Mouse (Mus musculus): Measurements from ENCODE around the gene Hmgcl. TPM values are rescaled to one million over a fixed set of nuclear protein-coding genes. Genes with fewer than 3 reads are reported as not detected.

Gene Hmgcl
- polyA plus RNA-seq, 1 experiment from 2014 or later = 91.1 TPM

DNA sequence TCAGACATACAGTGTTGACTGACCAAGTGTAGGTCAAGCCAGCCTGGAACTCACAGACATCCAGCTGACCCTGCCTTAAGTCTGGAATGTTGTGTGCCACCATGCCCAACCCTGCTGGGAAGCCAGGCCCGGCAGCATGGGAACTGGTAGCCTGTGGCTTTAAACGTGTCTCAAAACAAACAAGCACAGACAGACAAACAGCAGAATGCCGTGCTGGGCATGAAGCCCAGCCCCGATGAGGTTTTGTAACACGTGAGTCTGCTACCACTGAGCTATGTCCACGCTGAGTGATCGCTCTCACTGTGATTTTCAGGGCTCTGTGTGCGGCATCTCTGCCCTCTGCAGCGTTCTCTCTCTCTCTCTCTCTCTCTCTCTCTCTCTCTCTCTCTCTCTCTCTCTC is 9.6 kb downstream of the Hmgcl start:
- WGBS = 88% methylated on average over 9 of the region's 9 CpGs

DNA sequence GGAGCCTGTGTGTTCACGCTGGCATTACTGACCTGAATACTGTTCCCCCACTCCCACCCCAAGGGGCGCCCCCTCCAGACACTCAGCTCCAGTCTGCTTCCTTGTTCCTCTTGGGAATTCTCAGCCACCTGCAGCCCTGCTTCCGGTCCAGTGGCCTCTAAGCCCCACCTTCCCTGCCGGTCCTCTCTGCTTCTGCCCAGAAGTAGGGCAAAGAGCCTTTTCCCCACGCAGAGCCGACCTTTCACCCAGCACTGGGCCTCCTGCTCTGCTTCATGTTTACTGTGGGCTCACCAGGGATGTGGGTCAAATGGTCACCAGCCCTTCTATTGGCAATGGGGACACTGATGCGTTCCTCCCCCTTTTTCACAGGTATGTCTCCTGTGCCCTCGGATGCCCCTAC is 12.1 kb downstream of the Hmgcl start:
- ATAC-seq (replicated peaks; ENCODE audit: low FRiP score, low TSS enrichment, low read depth) = no peak
- Histone ChIP-seq H3K27ac (ENCODE audit: low read depth) (no peak overlapping the region), H3K9me3 (ENCODE audit: control insufficient read depth, low read length) (no peaks in the 10 kb centered on the region), H3K36me3 (ENCODE audit: control insufficient read depth, insufficient read depth, low read length) (peaks cover 55% of the 10 kb centered on the region), H3K9ac (ENCODE audit: low read length) (no peak overlapping the region), H3K4me2 (ENCODE audit: low read length) (no peak overlapping the region), H3K27me3 (replicated peaks; ENCODE audit: control insufficient read depth, insufficient read depth, low read length) (no peaks in the 10 kb centered on the region), H3K4me3 (ENCODE audit: low read depth, low read length) (no peak overlapping the region), H3K4me1 (replicated peaks; ENCODE audit: control insufficient read depth, insufficient read depth, low read length) (peaks cover 5% of the 10 kb centered on the region; the same call in 1 of the 2 replicates)
- 51% methylated on average over 8 of the region's 8 CpGs for WGBS
- DNase-seq (ENCODE audit: low spot score) = no peak

More for the DNA sequence above, 9.6 kb downstream of the Hmgcl start:
- no peak for DNase-seq (ENCODE audit: low spot score)
- Histone ChIP-seq H3K4me3 (ENCODE audit: low read depth, low read length) (no peak overlapping the region), H3K4me2 (ENCODE audit: low read length) (no peak overlapping the region), H3K36me3 (ENCODE audit: control insufficient read depth, insufficient read depth, low read length) (peaks cover 61% of the 10 kb centered on the region), H3K27ac (ENCODE audit: low read depth) (no peak overlapping the region), H3K9ac (ENCODE audit: low read length) (no peak overlapping the region), H3K4me1 (replicated peaks; ENCODE audit: control insufficient read depth, insufficient read depth, low read length) (no peaks in the 10 kb centered on the region), H3K9me3 (ENCODE audit: control insufficient read depth, low read length) (0 out of 2 replicates have a peak, but pooled peaks cover 3% of the 10 kb centered on the region), H3K27me3 (replicated peaks; ENCODE audit: control insufficient read depth, insufficient read depth, low read length) (no peaks in the 10 kb centered on the region)
- ATAC-seq (replicated peaks; ENCODE audit: low FRiP score, low TSS enrichment, low read depth) = no peak

DNA sequence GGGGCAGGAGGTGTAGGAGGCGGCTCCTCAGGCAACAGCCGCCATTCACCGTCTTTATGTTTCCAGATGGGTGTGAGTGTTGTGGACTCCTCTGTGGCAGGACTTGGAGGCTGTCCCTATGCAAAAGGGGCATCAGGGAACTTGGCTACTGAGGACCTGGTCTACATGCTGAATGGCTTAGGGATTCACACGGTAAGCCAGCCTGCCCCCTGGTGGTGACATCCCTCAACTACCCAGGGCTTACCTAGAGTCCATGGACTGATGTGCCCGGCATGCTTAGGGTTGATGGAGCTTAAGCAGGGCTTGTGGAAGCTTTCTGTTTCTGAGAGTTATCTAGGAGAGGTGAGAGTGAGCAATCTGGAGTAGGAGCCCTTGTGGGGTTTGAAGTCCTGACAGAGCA is 14.5 kb downstream of the Hmgcl start:
- Histone ChIP-seq H3K9ac (ENCODE audit: low read length) (no peak overlapping the region), H3K36me3 (ENCODE audit: control insufficient read depth, insufficient read depth, low read length) (peaks cover 40% of the 10 kb centered on the region), H3K27ac (ENCODE audit: low read depth) (no peak overlapping the region), H3K4me1 (replicated peaks; ENCODE audit: control insufficient read depth, insufficient read depth, low read length) (peaks cover 11% of the 10 kb centered on the region), H3K4me2 (ENCODE audit: low read length) (no peak overlapping the region), H3K9me3 (ENCODE audit: control insufficient read depth, low read length) (no peaks in the 10 kb centered on the region), H3K27me3 (replicated peaks; ENCODE audit: control insufficient read depth, insufficient read depth, low read length) (no peaks in the 10 kb centered on the region), H3K4me3 (ENCODE audit: low read depth, low read length) (no peak overlapping the region)
- ATAC-seq (replicated peaks; ENCODE audit: low FRiP score, low TSS enrichment, low read depth) (no peak), DNase-seq (ENCODE audit: low spot score) (peak; percentile 92)
- 24% methylated on average over 5 of the region's 5 CpGs for WGBS

DNA sequence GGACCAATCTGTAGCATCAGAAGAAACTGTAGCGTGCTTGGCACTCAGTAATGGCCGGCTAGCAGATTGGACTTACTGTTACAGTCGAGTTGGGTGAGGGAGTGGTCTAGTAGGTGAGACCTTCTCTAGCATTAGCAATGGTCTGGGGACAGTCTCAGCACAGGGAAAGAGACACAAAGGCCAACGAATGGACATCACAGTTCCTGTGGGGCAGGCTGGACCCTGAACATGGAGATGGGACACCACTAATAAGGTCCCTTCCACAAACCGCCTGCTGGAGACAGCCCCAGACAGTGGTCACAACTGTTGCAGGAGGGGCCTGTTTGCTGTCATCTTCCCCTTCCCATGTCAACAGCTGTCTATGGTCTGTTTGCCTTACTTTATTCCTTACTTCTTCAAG is 15.5 kb downstream of the Hmgcl start:
- Histone ChIP-seq H3K27me3 (replicated peaks; ENCODE audit: control insufficient read depth, insufficient read depth, low read length) (no peaks in the 10 kb centered on the region), H3K27ac (ENCODE audit: low read depth) (no peak overlapping the region), H3K4me2 (ENCODE audit: low read length) (no peak overlapping the region), H3K36me3 (ENCODE audit: control insufficient read depth, insufficient read depth, low read length) (peaks cover 47% of the 10 kb centered on the region), H3K9ac (ENCODE audit: low read length) (no peak overlapping the region), H3K9me3 (ENCODE audit: control insufficient read depth, low read length) (no peaks in the 10 kb centered on the region), H3K4me1 (replicated peaks; ENCODE audit: control insufficient read depth, insufficient read depth, low read length) (peaks cover 11% of the 10 kb centered on the region), H3K4me3 (ENCODE audit: low read depth, low read length) (no peak overlapping the region)
- ATAC-seq (replicated peaks; ENCODE audit: low FRiP score, low TSS enrichment, low read depth) = no peak
- DNase-seq (ENCODE audit: low spot score) = no peak
- WGBS = 91% methylated on average over 5 of the region's 5 CpGs

DNA sequence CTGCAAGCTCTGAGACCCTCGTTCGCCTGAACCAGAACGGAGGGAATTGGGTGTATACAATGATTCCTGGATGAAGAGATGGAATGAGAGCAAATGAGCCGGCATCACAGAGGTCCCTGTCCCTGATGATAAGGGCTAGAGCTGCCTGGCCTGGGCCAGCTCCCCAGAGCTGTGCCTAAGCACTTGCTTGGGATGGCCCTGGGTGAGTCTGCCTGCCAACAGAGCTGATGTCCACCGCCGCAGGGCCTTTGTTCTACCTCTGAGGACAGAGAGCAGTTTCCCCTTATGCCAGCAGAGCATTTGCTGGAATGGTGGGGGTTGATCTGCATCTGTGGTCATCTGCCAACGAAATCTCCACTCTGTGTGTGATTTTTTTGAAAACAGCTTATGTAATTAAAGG is 15.9 kb downstream of the Hmgcl start:
- Histone ChIP-seq H3K4me2 (ENCODE audit: low read length) (no peak overlapping the region), H3K9ac (ENCODE audit: low read length) (no peak overlapping the region), H3K36me3 (ENCODE audit: control insufficient read depth, insufficient read depth, low read length) (peaks cover 50% of the 10 kb centered on the region), H3K9me3 (ENCODE audit: control insufficient read depth, low read length) (no peaks in the 10 kb centered on the region), H3K4me3 (ENCODE audit: low read depth, low read length) (no peak overlapping the region), H3K27me3 (replicated peaks; ENCODE audit: control insufficient read depth, insufficient read depth, low read length) (no peaks in the 10 kb centered on the region), H3K27ac (ENCODE audit: low read depth) (no peak overlapping the region), H3K4me1 (replicated peaks; ENCODE audit: control insufficient read depth, insufficient read depth, low read length) (peaks cover 11% of the 10 kb centered on the region)
- DNase-seq (ENCODE audit: low spot score) (no peak), ATAC-seq (replicated peaks; ENCODE audit: low FRiP score, low TSS enrichment, low read depth) (no peak)
- 91% methylated on average over 7 of the region's 7 CpGs for whole genome bisulfite sequencing

DNA sequence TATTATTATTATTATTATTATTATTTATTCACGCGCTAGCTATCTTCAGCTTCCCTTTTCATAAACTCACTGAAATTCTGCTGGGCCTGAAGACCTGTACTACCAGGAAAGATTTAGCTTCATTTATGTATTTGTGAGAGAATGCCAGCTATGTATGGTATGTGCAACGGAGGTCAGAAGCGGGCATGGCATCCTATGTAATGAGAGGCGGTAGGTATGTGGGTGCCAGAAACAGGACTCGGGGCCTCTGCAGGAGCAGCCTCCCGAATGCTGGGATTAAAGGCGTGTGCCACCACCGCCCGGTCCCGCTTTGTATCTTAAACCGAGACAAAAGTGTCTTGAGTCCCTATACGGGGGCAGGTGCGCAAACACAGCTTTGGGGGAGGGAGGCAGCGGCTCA is 16.7 kb downstream of the Hmgcl start:
- 7% methylated on average over 15 of the region's 15 CpGs for WGBS
- Histone ChIP-seq H3K27ac (ENCODE audit: low read depth) (peak overlapping the region; percentile 86), H3K4me1 (replicated peaks; ENCODE audit: control insufficient read depth, insufficient read depth, low read length) (peaks cover 11% of the 10 kb centered on the region), H3K9ac (ENCODE audit: low read length) (peak overlapping the region; percentile 83), H3K27me3 (replicated peaks; ENCODE audit: control insufficient read depth, insufficient read depth, low read length) (no peaks in the 10 kb centered on the region), H3K9me3 (ENCODE audit: control insufficient read depth, low read length) (no peaks in the 10 kb centered on the region), H3K4me3 (ENCODE audit: low read depth, low read length) (peak overlapping the region; percentile 71), H3K4me2 (ENCODE audit: low read length) (peak overlapping the region; percentile 97), H3K36me3 (ENCODE audit: control insufficient read depth, insufficient read depth, low read length) (peaks cover 50% of the 10 kb centered on the region)
- no peak for ATAC-seq (replicated peaks; ENCODE audit: low FRiP score, low TSS enrichment, low read depth)
- no peak for DNase-seq (ENCODE audit: low spot score)

DNA sequence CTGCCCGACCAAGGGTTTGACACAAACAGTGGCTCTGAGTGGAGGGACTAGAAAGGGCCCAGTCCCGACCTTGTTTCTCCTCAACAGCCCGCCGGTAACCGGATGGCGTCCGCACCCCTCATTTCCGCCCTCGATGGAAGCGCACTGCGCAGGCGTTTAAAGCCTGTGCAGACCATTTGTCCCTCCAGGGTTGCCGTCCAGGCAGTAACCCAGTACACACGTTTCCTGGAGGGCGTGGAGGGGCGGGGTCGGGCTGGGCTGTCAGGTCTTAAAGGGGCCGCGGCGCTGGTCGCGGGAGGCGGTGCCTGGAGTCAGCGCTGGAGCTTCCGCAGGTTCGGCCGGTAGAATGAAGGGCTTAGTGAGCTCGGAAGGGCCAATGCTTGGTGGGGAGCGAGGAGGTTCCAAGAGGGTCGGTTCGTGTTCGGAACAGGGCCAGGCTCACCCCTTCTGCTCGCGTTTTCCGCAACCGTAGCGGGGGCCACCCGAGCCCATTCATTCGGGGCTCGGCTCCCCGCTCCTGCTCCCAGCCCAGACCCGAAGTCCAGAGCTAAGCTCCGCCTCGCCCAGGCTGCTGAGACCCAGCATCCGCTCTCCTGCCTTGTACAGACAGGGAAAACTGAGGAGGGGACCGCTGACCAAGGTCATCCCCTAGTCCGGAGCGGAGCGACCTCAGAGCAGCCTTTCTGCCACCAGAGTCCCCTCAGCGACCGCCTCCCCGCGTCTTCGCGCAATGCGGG is 17.4 kb downstream of the Hmgcl start, which contains the start of gene Gale:
Gene Gale, plus strand, starts transcription at position 271 of the 737 bp plus-strand sequence.
- Histone ChIP-seq H3K4me3 (ENCODE audit: low read depth, low read length) (peak within 1 kb of the TSS; percentile 71), H3K36me3 (ENCODE audit: control insufficient read depth, insufficient read depth, low read length) (peaks cover 54% of the 10 kb centered on the region), H3K27me3 (replicated peaks; ENCODE audit: control insufficient read depth, insufficient read depth, low read length) (no peaks in the 10 kb centered on the region), H3K9me3 (ENCODE audit: control insufficient read depth, low read length) (no peaks in the 10 kb centered on the region), H3K4me1 (replicated peaks; ENCODE audit: control insufficient read depth, insufficient read depth, low read length) (peaks cover 11% of the 10 kb centered on the region), H3K27ac (ENCODE audit: low read depth) (peak within 1 kb of the TSS; percentile 86), H3K9ac (ENCODE audit: low read length) (peak within 1 kb of the TSS; percentile 83), H3K4me2 (ENCODE audit: low read length) (peak within 1 kb of the TSS; percentile 97)
- ATAC-seq (replicated peaks; ENCODE audit: low FRiP score, low TSS enrichment, low read depth) (peak; percentile 89), DNase-seq (ENCODE audit: low spot score) (peak; percentile 93)
- WGBS = under 1% methylated on average over 55 of the region's 56 CpGs

DNA sequence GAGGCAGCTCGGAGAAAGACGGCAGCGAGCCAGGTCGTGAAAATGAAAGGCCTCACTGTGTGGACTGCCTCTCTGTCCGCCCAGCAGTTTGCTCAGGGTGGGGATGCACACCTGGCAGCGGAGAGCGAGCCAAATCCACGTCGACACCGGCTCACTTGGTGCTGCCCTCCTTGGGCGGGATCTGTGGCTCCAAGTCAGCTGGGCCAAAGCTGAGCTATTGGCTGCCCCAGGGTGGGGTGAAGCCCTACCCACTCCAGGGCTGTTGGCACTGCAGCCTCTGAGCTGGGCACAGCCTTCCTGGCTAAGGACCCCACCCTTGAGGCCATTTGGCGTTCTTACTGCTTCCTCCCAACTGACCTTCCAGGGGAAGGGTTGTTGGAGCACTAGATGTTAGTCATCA is 18.2 kb downstream of the Hmgcl start:
- peak; percentile 22; the same call in 1 of the 2 replicates for ATAC-seq (replicated peaks; ENCODE audit: low FRiP score, low TSS enrichment, low read depth)
- no peaks in the 10 kb centered on the region for H3K27me3 ChIP-seq (replicated peaks; ENCODE audit: control insufficient read depth, insufficient read depth, low read length)
- peaks cover 11% of the 10 kb centered on the region for H3K4me1 ChIP-seq (replicated peaks; ENCODE audit: control insufficient read depth, insufficient read depth, low read length)
- WGBS = 6% methylated on average over 12 of the region's 12 CpGs
- peaks cover 54% of the 10 kb centered on the region for H3K36me3 ChIP-seq (ENCODE audit: control insufficient read depth, insufficient read depth, low read length)
- DNase-seq (ENCODE audit: low spot score) = no peak
- H3K9me3 ChIP-seq (ENCODE audit: control insufficient read depth, low read length) = no peaks in the 10 kb centered on the region
- H3K9ac ChIP-seq (ENCODE audit: low read length) = peak overlapping the region; percentile 83
- H3K4me3 ChIP-seq (ENCODE audit: low read depth, low read length) = peak overlapping the region; percentile 71
- peak overlapping the region; percentile 43; the same call in 1 of the 2 replicates for H3K27ac ChIP-seq (ENCODE audit: low read depth)
- H3K4me2 ChIP-seq (ENCODE audit: low read length) = peak overlapping the region; percentile 97

DNA sequence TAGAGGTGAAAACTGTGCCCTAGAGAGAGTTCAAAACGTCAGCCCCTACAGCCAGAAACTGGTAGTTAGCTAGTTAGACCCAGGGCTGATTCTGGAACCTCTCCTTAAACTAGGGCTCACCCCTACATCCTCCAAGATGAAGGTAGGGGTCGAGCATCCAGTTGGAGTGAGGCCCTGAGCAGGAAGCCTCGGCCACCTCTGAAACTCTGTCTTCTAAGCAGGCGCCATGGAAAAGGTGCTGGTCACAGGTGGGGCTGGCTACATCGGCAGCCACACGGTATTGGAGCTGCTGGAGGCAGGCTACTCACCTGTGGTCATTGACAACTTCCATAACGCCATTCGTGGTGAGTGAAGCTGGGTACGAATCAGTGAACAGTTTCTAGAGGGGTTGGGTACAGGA is 18.9 kb downstream of the Hmgcl start:
- H3K9me3 ChIP-seq (ENCODE audit: control insufficient read depth, low read length) = no peaks in the 10 kb centered on the region
- peaks cover 11% of the 10 kb centered on the region for H3K4me1 ChIP-seq (replicated peaks; ENCODE audit: control insufficient read depth, insufficient read depth, low read length)
- 79% methylated on average over 9 of the region's 9 CpGs for WGBS
- DNase-seq (ENCODE audit: low spot score) (no peak), ATAC-seq (replicated peaks; ENCODE audit: low FRiP score, low TSS enrichment, low read depth) (no peak)
- H3K4me2 ChIP-seq (ENCODE audit: low read length) = no peak overlapping the region
- H3K36me3 ChIP-seq (ENCODE audit: control insufficient read depth, insufficient read depth, low read length) = peaks cover 55% of the 10 kb centered on the region
- H3K27me3 ChIP-seq (replicated peaks; ENCODE audit: control insufficient read depth, insufficient read depth, low read length) = no peaks in the 10 kb centered on the region
- no peak overlapping the region for H3K27ac ChIP-seq (ENCODE audit: low read depth)
- H3K9ac ChIP-seq (ENCODE audit: low read length) = no peak overlapping the region
- H3K4me3 ChIP-seq (ENCODE audit: low read depth, low read length) = no peak overlapping the region

Data from intestine, embryonic 14.5 days (tissue).